Mouse (Mus musculus): ENCODE results near the gene Tbc1d19.
A peak's percentile ranks its signal among the peaks of the same experiment; 100 is the strongest.

The Tbc1d19 gene

DNA sequence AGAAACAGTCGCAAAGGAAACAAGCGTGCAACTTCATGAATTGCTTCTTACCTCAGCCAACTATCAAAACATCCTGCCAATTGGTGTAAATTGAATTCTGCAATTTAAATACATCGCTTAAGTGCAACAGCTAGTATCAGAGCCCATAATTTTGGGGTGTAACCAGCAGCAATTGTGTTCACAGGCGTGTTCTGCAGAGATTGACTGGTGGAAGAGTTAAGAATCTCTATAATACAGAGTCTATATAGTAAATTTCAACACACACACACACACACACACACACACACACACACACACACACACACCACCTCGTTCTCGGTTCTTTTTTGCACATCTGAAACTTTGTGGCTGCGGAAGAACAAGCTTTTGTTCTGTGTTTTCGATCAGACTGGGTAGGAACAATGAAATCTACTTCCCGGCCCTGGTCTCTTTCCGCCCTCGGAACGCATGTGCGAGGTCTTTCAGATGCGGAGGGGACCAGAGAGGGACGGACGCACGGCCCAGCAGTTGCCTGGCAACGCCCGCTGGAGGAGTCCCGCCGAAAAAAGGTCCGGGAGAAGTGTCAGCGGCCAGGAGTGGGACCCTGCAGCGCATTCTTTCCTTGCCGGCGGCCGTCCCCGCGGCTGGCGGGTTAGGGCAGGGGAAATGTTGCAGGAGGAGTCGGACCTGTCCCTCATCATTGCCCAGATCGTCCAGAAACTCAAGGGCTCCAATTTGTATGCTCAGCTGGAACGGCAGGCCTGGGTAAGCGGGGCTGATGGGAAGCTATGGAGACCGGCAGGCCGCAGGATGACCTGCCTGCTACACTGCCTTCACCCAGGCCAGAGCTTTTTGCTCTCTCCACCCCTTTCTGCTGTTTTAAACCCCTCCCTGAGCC, at the start of gene Tbc1d19:
Gene Tbc1d19, plus strand, starts transcription at position 492 of the 877 bp plus-strand sequence.
- DNase-seq (ENCODE audit: low spot score in 2 of 2): peak; percentile 68 to 83

GRCm38 (mm10) chr5:53759912-53760311, 49.5 kb upstream of the Tbc1d19 start:
- no peak for DNase-seq (ENCODE audit: low spot score in 2 of 2)

DNA sequence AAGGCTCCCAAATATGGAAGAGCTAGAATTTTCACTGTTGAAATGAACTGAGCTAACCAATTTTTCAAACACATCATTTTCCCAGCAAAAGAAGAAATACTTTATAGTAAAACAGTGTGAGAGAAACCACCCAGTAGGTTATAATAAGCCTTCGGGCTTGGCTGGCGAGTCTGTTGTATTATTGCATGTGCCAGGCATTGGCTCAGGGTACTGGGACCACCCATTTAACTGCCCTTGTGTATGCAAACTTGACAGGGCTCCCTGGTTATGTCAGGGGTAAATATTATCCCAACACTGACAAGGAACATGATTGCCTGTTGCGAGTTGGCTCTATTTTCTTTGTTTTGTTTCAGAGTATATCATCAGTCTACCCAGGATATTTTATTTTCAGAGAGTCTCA, 48.5 kb upstream of the Tbc1d19 start:
- DNase-seq (ENCODE audit: low spot score in 2 of 2): no peak

- no peak for DNase-seq (ENCODE audit: low spot score in 2 of 2)
These were observed 48.1 kb upstream of the Tbc1d19 start for GRCm38 (mm10) chr5:53761346-53761745.

- no peak for DNase-seq (ENCODE audit: low spot score in 2 of 2)
These were observed 24.4 kb upstream of the Tbc1d19 start for GRCm38 (mm10) chr5:53784818-53785520.

DNA sequence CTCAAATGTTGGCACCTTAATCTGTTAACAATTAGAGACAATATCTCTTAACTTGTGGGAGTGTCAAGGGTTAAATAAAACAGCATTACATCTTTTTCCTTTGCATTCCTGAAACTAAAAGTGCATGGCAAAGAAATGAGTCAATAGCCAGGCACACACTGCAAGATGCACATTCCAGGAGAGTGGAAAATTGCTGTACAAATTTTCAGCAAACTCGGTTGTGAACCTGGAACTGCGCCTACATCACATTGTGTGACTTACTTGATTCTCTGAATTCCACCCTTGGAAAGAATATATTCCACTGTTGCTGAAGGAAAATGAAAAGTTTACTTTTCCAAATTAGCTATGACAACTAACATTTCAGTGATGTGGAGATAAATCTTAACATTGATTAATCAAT, 8.0 kb upstream of the Tbc1d19 start:
- no peak for DNase-seq (ENCODE audit: low spot score in 2 of 2)

GRCm38 (mm10) chr5:53819711-53820110, 10.3 kb downstream of the Tbc1d19 start:
- no peak for DNase-seq (ENCODE audit: low spot score in 2 of 2)

DNA sequence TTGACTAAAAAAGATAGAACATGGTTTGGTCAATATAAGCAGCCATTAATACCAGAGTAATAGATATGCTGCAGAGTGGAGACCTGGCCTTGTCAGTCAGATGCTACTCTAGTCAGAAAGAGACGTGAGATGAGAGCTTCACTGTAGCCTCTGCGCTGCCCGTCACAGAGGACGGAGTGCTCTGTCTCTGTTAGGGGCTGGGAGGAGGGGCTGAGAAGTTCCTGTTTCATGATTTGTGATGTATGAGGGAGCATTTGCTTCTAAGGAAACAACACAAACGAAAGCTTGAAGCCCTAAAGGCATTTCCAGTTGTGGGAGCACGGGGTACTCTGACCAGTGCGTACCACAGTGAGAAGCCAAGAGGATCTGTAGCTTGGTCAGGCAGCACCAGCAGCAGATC, 16.5 kb downstream of the Tbc1d19 start:
- DNase-seq (ENCODE audit: low spot score in 2 of 2): no peak

DNA sequence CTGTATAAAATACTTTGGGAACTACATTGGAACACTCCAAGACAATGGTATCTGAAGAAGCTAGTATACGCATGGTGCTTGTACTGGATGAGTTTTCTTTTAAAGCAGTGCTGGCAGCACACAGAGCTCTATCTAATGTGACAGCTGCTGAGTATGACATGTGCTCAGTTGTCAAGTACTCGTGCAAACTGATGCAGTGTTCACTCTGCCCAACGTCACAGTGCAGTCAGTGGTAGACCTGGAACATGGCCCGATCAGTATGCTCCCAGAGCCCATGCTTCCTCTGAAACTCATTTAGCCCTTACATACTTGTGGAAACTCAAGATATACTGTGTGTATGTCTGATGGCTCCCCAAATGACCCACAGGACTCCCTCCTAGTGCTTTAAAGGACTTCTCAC, 25.1 kb downstream of the Tbc1d19 start:
- DNase-seq (ENCODE audit: low spot score in 2 of 2): no peak

DNA sequence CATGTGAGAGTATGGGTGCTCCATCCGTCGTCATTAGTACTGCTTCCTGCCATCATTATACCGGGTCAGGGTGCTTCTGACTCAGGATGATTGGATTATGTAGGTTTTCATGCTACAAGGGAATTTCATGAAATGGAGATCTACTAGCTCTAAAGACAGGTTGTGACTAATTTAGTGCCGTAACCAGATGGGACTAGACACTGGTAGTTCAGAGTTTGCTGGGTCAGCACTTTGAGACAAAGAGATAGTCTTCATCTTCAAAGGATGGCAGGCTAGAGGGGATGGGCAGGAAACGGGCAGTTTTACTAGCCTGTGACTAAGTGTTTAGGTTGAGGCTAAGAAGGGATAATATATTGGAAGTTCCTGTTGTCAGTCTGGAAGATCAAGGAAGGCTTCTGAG, 31.9 kb downstream of the Tbc1d19 start:
- DNase-seq (ENCODE audit: low spot score in 2 of 2): no peak

- no peak for DNase-seq (ENCODE audit: low spot score in 2 of 2)
These were observed 39.0 kb downstream of the Tbc1d19 start for GRCm38 (mm10) chr5:53848294-53848942.

DNA sequence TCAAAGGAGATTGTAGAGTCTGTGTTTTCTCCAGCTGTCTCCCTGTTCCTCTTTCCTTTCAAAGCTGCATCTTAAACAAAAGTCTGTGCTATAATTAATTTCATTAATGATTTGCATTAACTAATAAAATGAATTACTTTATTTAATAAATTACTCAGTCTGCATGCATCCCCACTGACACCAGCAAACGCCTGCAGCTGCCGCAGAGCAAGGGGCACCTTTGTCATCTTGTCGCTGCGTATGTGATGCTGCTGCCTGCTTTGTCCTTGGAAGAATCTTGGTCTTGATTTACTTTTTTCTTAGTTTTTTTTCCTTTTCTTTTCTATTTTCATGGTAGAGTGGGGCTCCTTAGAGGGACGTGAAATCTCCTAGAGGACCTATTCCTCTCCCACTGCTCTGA, 43.2 kb downstream of the Tbc1d19 start:
- DNase-seq (ENCODE audit: low spot score in 2 of 2): no peak

DNA sequence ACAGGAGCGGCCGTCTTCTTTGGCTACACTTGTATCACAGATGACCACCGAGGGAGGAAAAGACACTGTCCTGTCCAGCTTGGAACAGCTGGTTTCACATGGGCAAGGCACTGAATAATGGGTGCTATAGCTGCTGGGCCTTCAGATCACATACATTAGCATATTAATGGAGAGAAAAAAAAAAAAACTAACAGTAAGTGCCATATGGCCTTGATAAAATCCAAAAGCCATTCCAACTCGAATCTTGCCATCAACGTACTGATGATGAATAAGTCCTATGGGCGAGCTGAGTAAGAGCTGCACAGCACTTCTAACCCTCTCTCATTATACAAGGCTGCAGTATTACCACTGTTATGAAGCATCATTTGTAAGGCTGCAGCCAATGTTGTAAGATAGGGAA, 45.2 kb downstream of the Tbc1d19 start:
- DNase-seq (ENCODE audit: low spot score in 2 of 2): no peak

DNA sequence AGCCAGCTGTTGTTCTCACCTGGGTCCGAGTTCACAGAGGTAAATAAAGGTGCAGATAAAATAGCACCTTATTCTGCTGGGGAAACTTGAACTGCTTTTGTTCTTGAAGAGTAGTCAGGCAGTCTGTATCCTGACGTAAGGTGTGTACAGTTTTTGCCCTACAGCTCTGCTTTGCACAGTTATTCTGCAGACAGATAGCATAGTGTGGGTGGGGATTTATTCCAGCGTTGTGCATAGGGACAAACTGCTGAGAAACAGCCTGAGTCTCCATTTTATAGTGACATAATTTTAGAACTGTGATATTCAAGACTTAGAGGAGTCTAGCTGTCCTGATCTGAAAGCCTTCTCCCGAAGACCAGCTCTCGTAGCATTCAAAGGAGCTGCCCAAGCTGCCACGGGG, 46.6 kb downstream of the Tbc1d19 start:
- no peak for DNase-seq (ENCODE audit: low spot score in 2 of 2)

- no peak for DNase-seq (ENCODE audit: low spot score in 2 of 2)
These were observed 55.7 kb downstream of the Tbc1d19 start for GRCm38 (mm10) chr5:53865146-53865545.

DNA sequence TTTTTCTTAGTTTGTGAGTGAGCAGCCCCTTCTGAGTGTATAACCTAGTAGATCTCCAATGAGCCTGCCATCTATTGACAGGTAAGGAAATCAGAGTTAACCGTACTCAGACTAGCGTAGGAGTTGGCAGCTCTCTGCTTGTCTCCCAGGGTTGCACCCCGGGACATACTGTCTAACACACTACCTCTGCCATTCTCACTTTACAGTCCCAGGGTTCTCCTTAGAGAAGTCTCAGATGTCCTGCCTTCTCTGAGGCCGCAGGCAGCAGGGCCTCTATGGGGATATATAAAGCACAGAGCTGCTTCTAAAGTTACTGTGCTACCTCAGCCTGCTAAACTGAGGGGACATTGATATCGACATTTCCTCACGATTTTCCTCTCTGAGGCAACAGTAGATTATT, 56.6 kb downstream of the Tbc1d19 start:
- no peak for DNase-seq (ENCODE audit: low spot score in 2 of 2)

GRCm38 (mm10) chr5:53871665-53872312, 62.4 kb downstream of the Tbc1d19 start:
- DNase-seq (ENCODE audit: low spot score in 2 of 2): peak; percentile 25 to 35

GRCm38 (mm10) chr5:53874966-53875365, 65.6 kb downstream of the Tbc1d19 start:
- no peak for DNase-seq (ENCODE audit: low spot score in 2 of 2)

DNA sequence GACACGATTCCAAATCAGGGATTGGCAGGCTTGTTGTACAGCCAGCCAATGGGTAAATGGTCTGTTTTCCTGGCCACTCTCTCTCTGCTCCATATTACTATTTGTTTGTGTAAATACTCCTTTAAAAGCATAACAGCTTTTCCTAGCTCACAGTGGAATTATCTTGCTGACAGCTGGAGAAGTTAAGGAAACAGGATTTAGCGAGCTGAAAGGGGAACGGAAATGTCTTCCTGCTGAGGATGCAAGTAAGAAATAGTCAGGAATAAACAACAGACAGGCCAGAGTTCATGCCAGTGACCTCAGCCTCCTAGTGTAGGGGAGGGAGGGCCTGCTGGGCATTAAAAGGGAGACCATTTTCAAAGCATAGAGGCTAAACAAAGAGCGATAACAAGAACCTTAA, 71.3 kb downstream of the Tbc1d19 start:
- DNase-seq (ENCODE audit: low spot score in 2 of 2): no peak

DNA sequence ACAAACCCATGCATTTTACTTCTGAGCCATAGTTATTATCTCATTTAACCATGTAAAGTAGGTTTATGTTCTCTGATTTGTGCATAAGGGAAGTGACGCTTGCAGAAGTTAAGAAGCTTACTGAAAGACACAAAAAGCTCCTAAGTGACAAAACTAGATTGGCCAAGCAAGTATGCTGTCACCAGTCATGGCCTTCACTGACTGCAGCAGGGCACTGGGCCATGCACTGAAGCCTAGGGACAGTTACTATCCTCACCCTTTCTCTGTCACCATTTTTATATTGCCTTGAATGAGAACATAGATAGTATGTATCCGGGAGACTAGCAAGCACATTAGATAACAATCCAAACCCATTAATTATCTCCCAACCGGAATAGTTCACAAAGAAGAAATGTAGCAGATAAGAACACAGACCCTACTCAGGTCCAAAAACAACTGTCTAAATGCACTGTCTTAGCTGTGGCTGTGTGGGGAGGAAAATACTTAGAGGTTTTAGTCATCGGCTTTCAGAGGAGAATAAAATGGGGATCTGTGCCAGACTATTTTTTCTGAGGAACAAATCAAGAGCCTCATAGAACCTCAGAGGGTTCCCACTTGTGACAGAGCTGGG, 72.1 kb downstream of the Tbc1d19 start:
- DNase-seq (ENCODE audit: low spot score in 2 of 2): no peak

DNA sequence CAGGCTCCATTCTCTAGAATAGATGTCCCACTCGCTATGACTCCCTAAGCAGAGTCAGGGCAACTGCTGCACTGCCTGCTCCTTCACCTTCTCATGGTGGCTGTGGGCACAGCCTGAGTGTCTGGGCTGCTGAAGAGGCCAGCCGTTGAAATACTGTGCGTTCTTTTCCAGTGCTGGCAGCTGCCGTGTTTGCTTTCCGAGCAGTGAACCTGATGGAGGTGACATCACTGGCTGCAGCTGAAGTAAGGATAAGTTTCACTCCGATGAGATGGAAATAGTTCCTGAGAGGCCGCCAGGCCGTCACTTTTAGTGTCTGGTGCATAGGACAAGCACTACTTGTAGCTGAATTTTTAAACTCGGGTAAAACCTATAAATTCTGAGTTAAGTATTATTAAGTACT, 92.0 kb downstream of the Tbc1d19 start:
- DNase-seq (ENCODE audit: low spot score in 2 of 2): no peak

GRCm38 (mm10) chr5:53902757-53903156, 93.4 kb downstream of the Tbc1d19 start:
- DNase-seq (ENCODE audit: low spot score in 2 of 2): no peak
